Mouse (Mus musculus): ENCODE measurements around the gene Arid2.
"Not testable (repeated sequence)": the region's sequence is repeated elsewhere in the genome, so short reads cannot be mapped to it uniquely, and the experiment has no call there.

Gene Arid2

GRCm38 (mm10) chr15:96287369-96287975 lies at the start of gene Arid2:
Gene Arid2, plus strand, starts transcription at chr15:96287518.
- peak in 1 of 2 experiments; percentile 24 for DNase-seq (ENCODE audit: low spot score in 2 of 2)

GRCm38 (mm10) chr15:96238071-96238470 lies 49.2 kb upstream of the Arid2 start:
- no peak for DNase-seq (ENCODE audit: low spot score in 2 of 2)

DNA sequence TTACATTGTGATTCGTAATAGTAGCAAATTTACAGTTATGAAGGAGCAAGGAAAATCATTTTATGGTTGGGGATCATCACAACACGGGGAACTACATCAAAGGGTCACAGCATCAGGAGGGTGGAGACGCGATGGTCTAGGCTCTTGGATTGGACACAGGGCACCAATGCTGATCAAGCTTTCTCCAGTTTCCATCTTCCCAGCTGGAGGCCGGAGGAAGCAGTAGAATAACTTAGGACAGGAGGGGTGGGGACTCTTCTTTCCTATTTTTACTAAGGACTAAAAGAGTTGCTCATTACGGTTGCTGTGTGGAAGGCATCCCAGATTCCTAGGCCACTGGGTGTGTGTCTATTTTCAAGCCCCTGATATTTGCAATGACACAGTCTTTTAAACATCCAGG lies 43.1 kb upstream of the Arid2 start:
- DNase-seq (ENCODE audit: low spot score in 2 of 2): no peak

- not testable (repeated sequence) for DNase-seq (ENCODE audit: low spot score in 2 of 2)
These were observed 42.6 kb upstream of the Arid2 start for GRCm38 (mm10) chr15:96244715-96245114.

- DNase-seq (ENCODE audit: low spot score in 2 of 2): no peak
These were observed 33.5 kb upstream of the Arid2 start for GRCm38 (mm10) chr15:96253827-96254226.

DNA sequence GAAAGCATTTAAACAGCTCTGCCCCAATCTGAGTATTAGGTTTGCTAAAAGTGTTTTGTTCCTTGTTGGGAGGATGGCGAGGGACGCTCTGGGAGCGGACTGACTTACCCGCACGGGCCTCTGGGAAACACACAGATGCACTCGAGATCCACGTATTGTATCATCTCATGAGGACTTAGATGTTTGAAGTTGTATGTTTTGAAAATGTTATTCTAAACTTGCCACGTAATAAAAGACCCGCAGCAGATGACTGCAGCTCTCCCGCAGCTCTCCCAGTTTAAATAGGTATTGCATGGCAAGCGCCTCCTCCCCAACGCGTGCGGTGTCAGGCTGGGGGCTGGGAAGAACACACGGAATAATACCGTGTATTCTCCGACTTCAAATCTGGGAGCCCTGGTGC lies 33.0 kb upstream of the Arid2 start:
- DNase-seq (ENCODE audit: low spot score in 2 of 2): no peak

GRCm38 (mm10) chr15:96257781-96258180 lies 29.5 kb upstream of the Arid2 start:
- DNase-seq (ENCODE audit: low spot score in 2 of 2): no peak

GRCm38 (mm10) chr15:96264614-96265013 lies 22.7 kb upstream of the Arid2 start:
- DNase-seq (ENCODE audit: low spot score in 2 of 2): no peak

DNA sequence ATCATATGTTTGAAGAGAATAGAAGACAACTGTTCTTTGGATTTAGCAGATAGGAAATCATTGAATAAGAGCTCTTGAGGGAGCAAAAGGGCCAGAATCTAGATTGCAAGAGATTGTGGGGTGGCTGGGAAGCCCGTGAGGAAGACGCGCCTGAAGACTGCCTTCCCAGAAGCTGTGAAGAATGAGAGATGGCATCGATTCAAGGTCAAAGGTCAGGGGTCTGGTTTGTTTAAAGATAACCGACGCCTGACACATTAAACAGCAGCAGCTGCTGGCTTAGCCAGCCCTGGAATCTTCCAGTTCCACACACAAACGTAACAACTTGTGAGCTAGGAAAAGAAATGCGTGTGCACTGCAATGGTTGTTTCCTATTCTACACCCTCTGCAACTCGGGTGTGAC lies 19.4 kb upstream of the Arid2 start:
- DNase-seq (ENCODE audit: low spot score in 2 of 2): no peak

GRCm38 (mm10) chr15:96268610-96269009 lies 18.7 kb upstream of the Arid2 start:
- DNase-seq (ENCODE audit: low spot score in 2 of 2): no peak

DNA sequence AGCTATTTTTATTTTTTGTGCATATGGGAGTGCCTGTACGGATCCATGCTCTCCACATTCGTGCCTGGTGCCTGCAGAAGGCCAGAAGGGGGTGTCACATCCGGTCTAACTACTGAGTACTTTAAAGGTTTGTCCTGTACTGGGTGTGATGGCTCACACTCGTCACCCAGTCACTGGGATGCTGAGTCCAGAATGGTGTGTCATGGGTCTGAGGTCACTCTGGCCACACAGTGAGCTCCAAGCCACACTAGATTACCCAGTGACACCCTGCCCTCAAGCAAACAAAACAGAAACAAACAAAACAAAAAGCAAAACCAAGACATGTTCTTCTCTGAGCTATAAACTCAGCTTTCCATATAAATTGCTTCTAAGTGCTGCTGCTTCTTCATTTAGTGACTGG lies 17.9 kb upstream of the Arid2 start:
- DNase-seq (ENCODE audit: low spot score in 2 of 2): no peak

DNA sequence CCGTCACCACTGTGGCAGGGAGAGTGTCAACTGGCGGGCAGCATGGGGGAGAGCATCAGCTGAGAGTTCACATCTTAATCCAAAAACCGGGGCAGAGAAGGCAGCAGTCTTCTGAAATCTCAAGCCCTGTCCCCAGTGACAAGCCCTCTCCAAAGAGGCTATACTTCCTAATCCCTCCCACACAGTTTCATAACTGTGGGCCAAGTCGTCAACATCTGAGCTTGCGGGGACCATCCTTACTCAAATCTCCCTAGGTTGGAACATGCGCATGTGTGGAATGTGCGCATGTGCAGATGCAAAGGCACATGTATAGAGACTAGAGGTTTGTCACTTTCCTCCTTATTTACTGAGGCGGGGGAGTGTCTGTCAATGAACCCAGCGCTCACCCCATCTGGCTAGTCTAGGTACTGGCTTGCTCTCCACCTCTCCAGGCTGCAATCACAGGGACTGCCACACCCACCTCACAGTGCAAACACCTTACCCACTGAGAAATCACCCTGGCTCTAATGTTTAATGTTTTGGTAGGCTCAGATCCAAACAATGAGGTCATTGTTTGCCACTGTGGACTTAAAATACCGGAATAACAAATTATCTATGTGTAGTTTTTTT lies 16.9 kb upstream of the Arid2 start:
- no peak for DNase-seq (ENCODE audit: low spot score in 2 of 2)

DNA sequence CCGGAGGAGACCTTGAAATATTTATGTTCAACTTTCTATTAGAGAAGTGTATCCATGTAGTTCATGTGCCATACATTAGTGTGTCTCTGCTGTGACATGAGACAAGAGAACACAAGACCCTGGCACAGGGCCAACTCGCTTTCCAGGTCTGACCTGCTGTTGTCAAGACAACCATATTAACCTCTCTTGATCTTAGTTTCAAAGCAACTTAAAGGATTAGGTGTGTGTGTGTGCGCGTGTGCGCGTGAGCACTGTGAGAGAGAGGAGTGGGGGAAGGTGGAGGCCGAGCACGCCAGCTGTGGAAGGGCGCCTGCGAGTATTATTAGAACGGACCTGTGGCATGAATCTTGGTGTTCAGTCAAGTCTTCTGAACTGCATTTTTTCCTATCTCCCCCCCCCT lies 15.0 kb upstream of the Arid2 start:
- no peak for DNase-seq (ENCODE audit: low spot score in 2 of 2)

DNA sequence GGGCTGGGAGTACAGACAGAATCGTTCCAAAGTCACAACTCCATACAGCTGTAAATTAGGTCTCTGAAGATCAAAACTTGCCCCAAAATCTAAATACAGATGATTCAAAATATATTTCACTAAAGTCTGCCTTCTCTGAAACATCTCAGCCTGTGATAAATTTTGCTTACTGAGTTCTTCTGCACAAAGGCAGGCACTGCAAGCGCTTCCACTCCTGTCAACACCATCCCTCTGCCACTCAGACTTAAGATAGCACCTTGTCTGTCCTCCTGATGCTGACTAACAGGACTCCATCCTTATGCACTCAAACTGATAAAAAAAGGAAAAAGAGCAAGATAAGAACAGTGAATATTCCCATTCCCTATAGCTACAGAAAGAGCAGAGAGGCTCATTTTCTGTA lies 13.0 kb upstream of the Arid2 start:
- DNase-seq (ENCODE audit: low spot score in 2 of 2): no peak

GRCm38 (mm10) chr15:96275198-96275597 lies 12.1 kb upstream of the Arid2 start:
- no peak for DNase-seq (ENCODE audit: low spot score in 2 of 2)

- no peak for DNase-seq (ENCODE audit: low spot score in 2 of 2)
These were observed 11.4 kb upstream of the Arid2 start for GRCm38 (mm10) chr15:96275810-96276493.

DNA sequence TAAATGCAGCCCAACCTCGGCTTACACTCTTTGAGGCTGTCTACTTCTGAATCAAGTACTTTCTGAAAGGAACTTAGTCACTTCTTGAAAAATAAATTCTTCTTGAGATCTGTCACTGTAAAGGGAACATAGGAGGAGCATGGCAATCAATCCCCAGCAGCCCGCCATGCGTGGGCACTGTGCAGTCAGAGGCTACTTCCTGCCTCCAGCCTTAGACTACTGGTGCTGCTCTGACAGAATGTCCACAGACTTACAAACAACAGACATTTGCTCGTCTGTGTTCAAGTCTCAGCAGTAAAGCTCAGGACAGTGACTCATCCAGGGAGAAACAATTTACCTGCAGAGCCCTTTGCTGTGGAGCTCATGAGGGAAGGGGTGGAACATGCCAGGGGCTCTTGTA lies 10.3 kb upstream of the Arid2 start:
- DNase-seq (ENCODE audit: low spot score in 2 of 2): no peak

DNA sequence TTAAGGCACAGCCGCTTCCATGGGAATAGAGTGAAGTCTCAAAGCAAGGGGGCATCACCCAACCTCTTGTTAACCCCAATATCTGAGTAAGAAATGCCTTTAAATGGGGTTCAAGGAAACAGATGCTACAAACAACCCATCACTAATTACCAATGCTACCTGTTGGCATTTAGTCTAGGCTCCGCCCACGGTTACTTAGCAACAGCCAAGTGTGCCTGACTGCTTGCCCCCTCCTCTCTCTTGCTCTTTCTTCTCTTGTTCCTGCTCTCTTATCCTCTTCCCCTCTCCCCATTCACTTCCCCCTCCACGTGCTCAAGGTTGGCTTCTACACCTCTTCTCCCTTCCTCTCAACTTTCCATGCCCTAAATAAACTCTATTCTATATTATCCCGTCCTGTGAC lies 6.1 kb upstream of the Arid2 start:
- DNase-seq (ENCODE audit: low spot score in 2 of 2): no peak

GRCm38 (mm10) chr15:96283141-96283540 lies 4.2 kb upstream of the Arid2 start:
- DNase-seq (ENCODE audit: low spot score in 2 of 2): no peak

DNA sequence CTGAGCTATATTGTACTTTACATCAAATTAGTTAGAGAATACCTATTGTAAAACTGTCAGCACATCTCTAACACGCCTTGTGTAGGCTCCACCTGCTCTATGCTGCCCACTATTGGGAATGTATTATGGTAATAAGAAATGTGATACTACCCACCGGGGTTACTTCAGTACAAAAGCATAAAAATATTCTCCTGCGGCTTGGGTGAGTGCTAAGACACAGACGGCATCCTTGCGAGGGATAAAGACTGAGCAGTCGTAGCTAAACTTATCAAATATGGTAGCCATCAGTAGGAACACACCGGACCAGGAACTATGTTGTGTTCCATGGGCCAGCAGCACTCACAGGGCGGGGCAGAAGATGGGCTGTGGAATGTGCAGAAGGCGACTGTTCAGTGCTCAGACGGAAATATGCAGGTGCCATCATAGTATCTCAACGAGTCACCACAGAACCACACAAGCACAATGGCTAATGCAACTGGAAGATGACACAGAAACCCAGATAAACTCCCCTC lies 3.3 kb upstream of the Arid2 start:
- DNase-seq (ENCODE audit: low spot score in 2 of 2): peak in 1 of 2 experiments; percentile 18

- DNase-seq (ENCODE audit: low spot score in 2 of 2): peak; percentile 17 to 32
These were observed 2.5 kb upstream of the Arid2 start for GRCm38 (mm10) chr15:96284711-96285322.

GRCm38 (mm10) chr15:96285323-96286014 lies 1.8 kb upstream of the Arid2 start:
- DNase-seq (ENCODE audit: low spot score in 2 of 2): peak; percentile 84 to 85

All from right cerebral cortex, postnatal 36 days (tissue).